Mouse (Mus musculus): ENCODE results near the gene Mindy1. TPM values are rescaled to one million over a fixed set of nuclear protein-coding genes. Genes with fewer than 3 reads are reported as not detected.

The Mindy1 gene
- polyA plus RNA-seq, 1 experiment from 2014 or later: 29.0 TPM

- WGBS: 43% methylated on average over 11 of the region's 11 CpGs
- Histone ChIP-seq H3K9ac (ENCODE audit: low read depth, low read length) (no peak overlapping the region), H3K36me3 (ENCODE audit: control insufficient read depth, insufficient read depth, low read length) (peaks cover 16% of the 10 kb centered on the region), H3K4me2 (no peak overlapping the region), H3K27ac (ENCODE audit: low read depth, low read length) (peak overlapping the region; percentile 23; the same call in 1 of the 2 replicates), H3K4me3 (ENCODE audit: low read depth, low read length) (no peak overlapping the region), H3K9me3 (ENCODE audit: control insufficient read depth, low read length) (no peaks in the 10 kb centered on the region), H3K27me3 (replicated peaks; ENCODE audit: control insufficient read depth, insufficient read depth, low read length) (no peaks in the 10 kb centered on the region), H3K4me1 (replicated peaks; ENCODE audit: control insufficient read depth, insufficient read depth, low read length) (peaks cover 12% of the 10 kb centered on the region)
- DNase-seq (ENCODE audit: low spot score): no peak
- 0 out of 2 replicates have a peak, but pooled peaks have one; percentile 16 for ATAC-seq (replicated peaks; ENCODE audit: low FRiP score)
Measured at GRCm38 (mm10) chr3:95293537-95293936, 12.4 kb downstream of the Mindy1 start.

GRCm38 (mm10) chr3:95294316-95294715 lies 13.2 kb downstream of the Mindy1 start:
- peaks cover 14% of the 10 kb centered on the region for H3K36me3 ChIP-seq (ENCODE audit: control insufficient read depth, insufficient read depth, low read length)
- H3K9ac ChIP-seq (ENCODE audit: low read depth, low read length): no peak overlapping the region
- ATAC-seq (replicated peaks; ENCODE audit: low FRiP score) (no peak), DNase-seq (ENCODE audit: low spot score) (no peak)
- H3K9me3 ChIP-seq (ENCODE audit: control insufficient read depth, low read length): no peaks in the 10 kb centered on the region
- H3K4me1 ChIP-seq (replicated peaks; ENCODE audit: control insufficient read depth, insufficient read depth, low read length): peaks cover 12% of the 10 kb centered on the region
- H3K27me3 ChIP-seq (replicated peaks; ENCODE audit: control insufficient read depth, insufficient read depth, low read length): no peaks in the 10 kb centered on the region
- H3K4me2 ChIP-seq: 0 out of 2 replicates have a peak overlapping the region, but pooled peaks have one; percentile 4
- no peak overlapping the region for H3K4me3 ChIP-seq (ENCODE audit: low read depth, low read length)
- WGBS: 70% methylated on average over 7 of the region's 7 CpGs
- H3K27ac ChIP-seq (ENCODE audit: low read depth, low read length): peak overlapping the region; percentile 34; the same call in 1 of the 2 replicates

GRCm38 (mm10) chr3:95294718-95295117 lies 13.6 kb downstream of the Mindy1 start:
- no peaks in the 10 kb centered on the region for H3K27me3 ChIP-seq (replicated peaks; ENCODE audit: control insufficient read depth, insufficient read depth, low read length)
- ATAC-seq (replicated peaks; ENCODE audit: low FRiP score): no peak
- H3K36me3 ChIP-seq (ENCODE audit: control insufficient read depth, insufficient read depth, low read length): peaks cover 14% of the 10 kb centered on the region
- H3K4me2 ChIP-seq: no peak overlapping the region
- H3K27ac ChIP-seq (ENCODE audit: low read depth, low read length): peak overlapping the region; percentile 34; the same call in 1 of the 2 replicates
- WGBS: 83% methylated on average over 5 of the region's 5 CpGs
- H3K9me3 ChIP-seq (ENCODE audit: control insufficient read depth, low read length): no peaks in the 10 kb centered on the region
- H3K4me1 ChIP-seq (replicated peaks; ENCODE audit: control insufficient read depth, insufficient read depth, low read length): peaks cover 12% of the 10 kb centered on the region
- DNase-seq (ENCODE audit: low spot score): no peak
- H3K4me3 ChIP-seq (ENCODE audit: low read depth, low read length): no peak overlapping the region
- no peak overlapping the region for H3K9ac ChIP-seq (ENCODE audit: low read depth, low read length)

GRCm38 (mm10) chr3:95295321-95296102 lies 14.4 kb downstream of the Mindy1 start:
- no peak for DNase-seq (ENCODE audit: low spot score)
- Histone ChIP-seq H3K4me1 (replicated peaks; ENCODE audit: control insufficient read depth, insufficient read depth, low read length) (peaks cover 12% of the 10 kb centered on the region), H3K9ac (ENCODE audit: low read depth, low read length) (no peak overlapping the region)

GRCm38 (mm10) chr3:95296103-95296469 lies 14.9 kb downstream of the Mindy1 start:
- Histone ChIP-seq H3K9ac (ENCODE audit: low read depth, low read length) (no peak overlapping the region), H3K27ac (ENCODE audit: low read depth, low read length) (no peak overlapping the region), H3K4me2 (no peak overlapping the region), H3K4me3 (ENCODE audit: low read depth, low read length) (no peak overlapping the region), H3K4me1 (replicated peaks; ENCODE audit: control insufficient read depth, insufficient read depth, low read length) (peaks cover 12% of the 10 kb centered on the region), H3K9me3 (ENCODE audit: control insufficient read depth, low read length) (no peaks in the 10 kb centered on the region), H3K27me3 (replicated peaks; ENCODE audit: control insufficient read depth, insufficient read depth, low read length) (no peaks in the 10 kb centered on the region), H3K36me3 (ENCODE audit: control insufficient read depth, insufficient read depth, low read length) (peaks cover 11% of the 10 kb centered on the region; the same call in 1 of the 2 replicates)
- WGBS: 19% methylated on average over 5 of the region's 5 CpGs
- ATAC-seq (replicated peaks; ENCODE audit: low FRiP score) (0 out of 2 replicates have a peak, but pooled peaks have one; percentile 30), DNase-seq (ENCODE audit: low spot score) (no peak)

More at GRCm38 (mm10) chr3:95295321-95296102, 14.4 kb downstream of the Mindy1 start:
- H3K4me3 ChIP-seq (ENCODE audit: low read depth, low read length): no peak overlapping the region
- no peaks in the 10 kb centered on the region for H3K27me3 ChIP-seq (replicated peaks; ENCODE audit: control insufficient read depth, insufficient read depth, low read length)
- no peak overlapping the region for H3K27ac ChIP-seq (ENCODE audit: low read depth, low read length)
- H3K4me2 ChIP-seq: no peak overlapping the region
- WGBS: 78% methylated on average over 11 of the region's 11 CpGs
- H3K36me3 ChIP-seq (ENCODE audit: control insufficient read depth, insufficient read depth, low read length): peaks cover 14% of the 10 kb centered on the region
- H3K9me3 ChIP-seq (ENCODE audit: control insufficient read depth, low read length): no peaks in the 10 kb centered on the region
- no peak for ATAC-seq (replicated peaks; ENCODE audit: low FRiP score)

- WGBS: 59% methylated on average over 7 of the region's 7 CpGs
- DNase-seq (ENCODE audit: low spot score) (no peak), ATAC-seq (replicated peaks; ENCODE audit: low FRiP score) (no peak)
- no peak overlapping the region for H3K4me2 ChIP-seq
- no peak overlapping the region for H3K9ac ChIP-seq (ENCODE audit: low read depth, low read length)
- H3K27ac ChIP-seq (ENCODE audit: low read depth, low read length): no peak overlapping the region
- no peaks in the 10 kb centered on the region for H3K9me3 ChIP-seq (ENCODE audit: control insufficient read depth, low read length)
- peaks cover 6% of the 10 kb centered on the region; the same call in 1 of the 2 replicates for H3K36me3 ChIP-seq (ENCODE audit: control insufficient read depth, insufficient read depth, low read length)
- H3K27me3 ChIP-seq (replicated peaks; ENCODE audit: control insufficient read depth, insufficient read depth, low read length): no peaks in the 10 kb centered on the region
- H3K4me3 ChIP-seq (ENCODE audit: low read depth, low read length): no peak overlapping the region
- H3K4me1 ChIP-seq (replicated peaks; ENCODE audit: control insufficient read depth, insufficient read depth, low read length): peaks cover 12% of the 10 kb centered on the region
Measured at GRCm38 (mm10) chr3:95298018-95298417, 16.9 kb downstream of the Mindy1 start.

GRCm38 (mm10) chr3:95301204-95301796 lies 20.2 kb downstream of the Mindy1 start:
- H3K36me3 ChIP-seq (ENCODE audit: control insufficient read depth, insufficient read depth, low read length): peaks cover 4% of the 10 kb centered on the region

GRCm38 (mm10) chr3:95306244-95306643 lies 25.1 kb downstream of the Mindy1 start:
- 80% methylated on average over 4 of the region's 4 CpGs for WGBS
- no peak overlapping the region for H3K4me3 ChIP-seq (ENCODE audit: low read depth, low read length)
- no peaks in the 10 kb centered on the region for H3K9me3 ChIP-seq (ENCODE audit: control insufficient read depth, low read length)
- no peak overlapping the region for H3K9ac ChIP-seq (ENCODE audit: low read depth, low read length)
- ATAC-seq (replicated peaks; ENCODE audit: low FRiP score) (no peak), DNase-seq (ENCODE audit: low spot score) (no peak)
- H3K36me3 ChIP-seq (ENCODE audit: control insufficient read depth, insufficient read depth, low read length): peaks cover 4% of the 10 kb centered on the region
- no peak overlapping the region for H3K4me2 ChIP-seq
- no peak overlapping the region for H3K27ac ChIP-seq (ENCODE audit: low read depth, low read length)
- H3K27me3 ChIP-seq (replicated peaks; ENCODE audit: control insufficient read depth, insufficient read depth, low read length): no peaks in the 10 kb centered on the region
- no peaks in the 10 kb centered on the region; the same call in 1 of the 2 replicates for H3K4me1 ChIP-seq (replicated peaks; ENCODE audit: control insufficient read depth, insufficient read depth, low read length)

More at GRCm38 (mm10) chr3:95301204-95301796, 20.2 kb downstream of the Mindy1 start:
- Histone ChIP-seq H3K27me3 (replicated peaks; ENCODE audit: control insufficient read depth, insufficient read depth, low read length) (no peaks in the 10 kb centered on the region), H3K9ac (ENCODE audit: low read depth, low read length) (no peak overlapping the region), H3K4me3 (ENCODE audit: low read depth, low read length) (no peak overlapping the region), H3K4me1 (replicated peaks; ENCODE audit: control insufficient read depth, insufficient read depth, low read length) (no peaks in the 10 kb centered on the region; the same call in 1 of the 2 replicates), H3K27ac (ENCODE audit: low read depth, low read length) (no peak overlapping the region), H3K4me2 (no peak overlapping the region), H3K9me3 (ENCODE audit: control insufficient read depth, low read length) (no peaks in the 10 kb centered on the region)
- 82% methylated on average over 3 of the region's 3 CpGs for WGBS
- ATAC-seq (replicated peaks; ENCODE audit: low FRiP score) (no peak), DNase-seq (ENCODE audit: low spot score) (no peak)
